Mouse (Mus musculus): ENCODE results near the gene Spns1. TPM values are rescaled to one million over a fixed set of nuclear protein-coding genes. Genes with fewer than 3 reads are reported as not detected.

The Spns1 gene
- polyA plus RNA-seq (2017; shearing (Covaris generic)) = 75.0 TPM

GRCm38 (mm10) chr7:126377278-126378158, at the start of gene Spns1:
TSS of gene Spns1 (minus strand) at chr7:126377450.

GRCm38 (mm10) chr7:126414725-126415124, 37.5 kb upstream of the Spns1 start, which contains the start of gene Cd19:
TSS of gene Cd19 (minus strand) at chr7:126414889.

GRCm38 (mm10) chr7:126396298-126397119, 19.3 kb upstream of the Spns1 start, which contains the start of gene Nfatc2ip:
TSS of gene Nfatc2ip (minus strand) at chr7:126396737.

GRCm38 (mm10) chr7:126369393-126369792, 7.9 kb downstream of the Spns1 start, which contains the start of gene Lat:
TSS of gene Lat (minus strand) at chr7:126369570.

Other genes with a start within 250 kb of the Spns1 start
- 59.5 TPM for gene Xpo6, start 176.9 kb downstream of the Spns1 start, polyA plus RNA-seq (2017; shearing (Covaris generic))
- gene Sbk1, start 104.8 kb downstream of the Spns1 start, polyA plus RNA-seq (2017; shearing (Covaris generic)) = 3.1 TPM
- 970 TPM for gene Lat, start 7.9 kb downstream of the Spns1 start, polyA plus RNA-seq (2017; shearing (Covaris generic))
- 3.2 TPM for gene Nfatc2ip, start 19.3 kb upstream of the Spns1 start, polyA plus RNA-seq (2017; shearing (Covaris generic))
- gene Cd19, start 37.4 kb upstream of the Spns1 start, polyA plus RNA-seq (2017; shearing (Covaris generic)) = 1.5 TPM
- gene Rabep2, start 51.3 kb upstream of the Spns1 start, polyA plus RNA-seq (2017; shearing (Covaris generic)) = 62.9 TPM
- 0.50 TPM for gene Atp2a1, start 85.7 kb upstream of the Spns1 start, polyA plus RNA-seq (2017; shearing (Covaris generic))
- 32.4 TPM for gene Sh2b1, start 98.0 kb upstream of the Spns1 start, polyA plus RNA-seq (2017; shearing (Covaris generic))
- gene Tufm, start 109.9 kb upstream of the Spns1 start, polyA plus RNA-seq (2017; shearing (Covaris generic)) = 143 TPM
- 25.6 TPM for gene Atxn2l, start 126.0 kb upstream of the Spns1 start, polyA plus RNA-seq (2017; shearing (Covaris generic))
- gene Eif3c, start 189.0 kb upstream of the Spns1 start, polyA plus RNA-seq (2017; shearing (Covaris generic)) = 238 TPM
- gene Apobr, start 207.5 kb upstream of the Spns1 start, polyA plus RNA-seq (2017; shearing (Covaris generic)) = 3.2 TPM
- 109 TPM for gene Cln3, start 208.4 kb upstream of the Spns1 start, polyA plus RNA-seq (2017; shearing (Covaris generic))
- gene Il27, start 217.5 kb upstream of the Spns1 start, polyA plus RNA-seq (2017; shearing (Covaris generic)) = not detected